Mouse (Mus musculus): Measurements from ENCODE around the gene Syt6.
"Not testable (repeated sequence)": the region's sequence is repeated elsewhere in the genome, so short reads cannot be mapped to it uniquely, and the experiment has no call there.

Gene Syt6

GRCm38 (mm10) chr3:103601561-103601960 lies 26.5 kb downstream of the Syt6 start:
- no peak for DNase-seq

- no peak for DNase-seq
Observed at GRCm38 (mm10) chr3:103606045-103606597, 31.1 kb downstream of the Syt6 start.

GRCm38 (mm10) chr3:103606660-103607595 lies 31.9 kb downstream of the Syt6 start:
- no peak for DNase-seq

- no peak for DNase-seq
Observed at GRCm38 (mm10) chr3:103610231-103610630, 35.2 kb downstream of the Syt6 start.

- no peak for DNase-seq
Observed at GRCm38 (mm10) chr3:103612636-103613355, 37.8 kb downstream of the Syt6 start.

- no peak for DNase-seq
Observed at GRCm38 (mm10) chr3:103615621-103616020, 40.6 kb downstream of the Syt6 start.

- no peak for DNase-seq
Observed at GRCm38 (mm10) chr3:103616981-103617380, 42.0 kb downstream of the Syt6 start.

- DNase-seq: peak; percentile 35
Observed at GRCm38 (mm10) chr3:103620101-103620500, 45.1 kb downstream of the Syt6 start.

GRCm38 (mm10) chr3:103623893-103624470 lies 49.0 kb downstream of the Syt6 start:
- no peak for DNase-seq

GRCm38 (mm10) chr3:103624591-103625051 lies 49.6 kb downstream of the Syt6 start:
- no peak for DNase-seq

GRCm38 (mm10) chr3:103625169-103625568 lies 50.1 kb downstream of the Syt6 start:
- DNase-seq: no peak

- no peak for DNase-seq
Observed at GRCm38 (mm10) chr3:103626481-103626880, 51.5 kb downstream of the Syt6 start.

GRCm38 (mm10) chr3:103627661-103628060 lies 52.6 kb downstream of the Syt6 start:
- no peak for DNase-seq

- no peak for DNase-seq
Observed at GRCm38 (mm10) chr3:103633124-103633523, 58.1 kb downstream of the Syt6 start.

- DNase-seq: no peak
Observed at GRCm38 (mm10) chr3:103633831-103634230, 58.8 kb downstream of the Syt6 start.

- no peak for DNase-seq
Observed at GRCm38 (mm10) chr3:103634256-103634655, 59.2 kb downstream of the Syt6 start.

- no peak for DNase-seq
Observed at GRCm38 (mm10) chr3:103637641-103638040, 62.6 kb downstream of the Syt6 start.

- DNase-seq: peak; percentile 46
Observed at GRCm38 (mm10) chr3:103640226-103640803, 65.3 kb downstream of the Syt6 start.

GRCm38 (mm10) chr3:103641301-103641700 lies 66.3 kb downstream of the Syt6 start:
- DNase-seq: peak; percentile 37

- not testable (repeated sequence) for DNase-seq
Observed at GRCm38 (mm10) chr3:103645968-103646367, 70.9 kb downstream of the Syt6 start, which contains the start of gene Atg4a-ps. Gene Atg4a-ps, minus strand, starts transcription at chr3:103646068.

- DNase-seq: no peak
Observed at GRCm38 (mm10) chr3:103647164-103647867, 72.3 kb downstream of the Syt6 start.

- no peak for DNase-seq
Observed at GRCm38 (mm10) chr3:103648486-103648885, 73.5 kb downstream of the Syt6 start.
